Mouse (Mus musculus) CH12.LX (cell line): ENCODE data around the gene Rcan3. TPM values are rescaled to one million over a fixed set of nuclear protein-coding genes. Genes with fewer than 3 reads are reported as not detected.

ENCODE experiments used
- DNase-seq: peaks from one replicate; pipeline ENCODE4 v3.0.0-alpha.2; 2013; ENCODE audit errors: extremely low read depth
- H3K27ac ChIP-seq: 2 replicates; pipeline ENCODE4 v1.5.1; 2012; ENCODE audit warnings: low read depth, mild to moderate bottlenecking, control low read depth, moderate library complexity; ENCODE audit not compliant: insufficient read depth
- H3K27me3 ChIP-seq: replicated peaks from 2 replicates; pipeline ENCODE3; 2012; ENCODE audit warnings: inconsistent platforms
- H3K36me3 ChIP-seq, 2 experiments: replicated peaks in 1 of 2; 2 replicates each; pipeline versions ENCODE3 to v1.6.1; 2012; ENCODE audit warnings: inconsistent platforms in 1 of 2, low read length in 1 of 2, mild to moderate bottlenecking in 1 of 2, mixed read lengths in 1 of 2, moderate library complexity in 1 of 2; ENCODE audit not compliant: control insufficient read depth in 1 of 2, insufficient read depth in 1 of 2
- H3K4me1 ChIP-seq, 2 experiments: 2 replicates each; pipeline ENCODE4 v1.6.1; 2012; ENCODE audit warnings: inconsistent platforms in 1 of 2, moderate library complexity in 1 of 2; ENCODE audit not compliant: insufficient read depth in 2 of 2, control insufficient read depth in 1 of 2
- H3K4me2 ChIP-seq: 2 replicates; pipeline ENCODE4 v1.6.1; 2012; ENCODE audit warnings: low read depth, mild to moderate bottlenecking, control low read depth; ENCODE audit not compliant: poor library complexity, insufficient read depth, severe bottlenecking
- H3K4me3 ChIP-seq, 3 experiments: fragments of 150-350 bp in 1 of 3; sonication (generic) in 1 of 3; replicated peaks in 1 of 3; 2 replicates each; pipeline versions ENCODE3 to v1.5.1; 2011 to 2012; ENCODE audit warnings: low read depth in 2 of 3, low read length in 2 of 3, mild to moderate bottlenecking in 2 of 3, moderate library complexity in 2 of 3, control low read depth in 1 of 3, improper control_type of control experiment in 1 of 3, inconsistent platforms in 1 of 3, mixed read lengths in 1 of 3; ENCODE audit not compliant: poor library complexity in 1 of 3
- H3K79me2 ChIP-seq: replicated peaks from 2 replicates; pipeline ENCODE4 v1.6.1; 2012; ENCODE audit warnings: mild to moderate bottlenecking, moderate library complexity; ENCODE audit not compliant: control insufficient read depth, poor library complexity, insufficient read depth, severe bottlenecking; ENCODE audit errors: extremely low read depth
- H3K9ac ChIP-seq: 2 replicates; pipeline ENCODE4 v1.6.1; 2012; ENCODE audit warnings: low read depth, mild to moderate bottlenecking, control low read depth, moderate library complexity; ENCODE audit not compliant: insufficient read depth
- H3K9me3 ChIP-seq: replicated peaks from 2 replicates; pipeline ENCODE3; 2012; ENCODE audit warnings: low read length, inconsistent platforms, mixed read lengths
- CHD1 ChIP-seq: IDR thresholded peaks from 2 replicates; pipeline ENCODE4 v1.6.1; 2012; ENCODE audit warnings: low read depth, low read length, improper control_type of control experiment, inconsistent platforms
- CHD2 ChIP-seq: IDR thresholded peaks from 2 replicates; pipeline ENCODE4 v1.6.1; 2011; ENCODE audit warnings: low read length, improper control_type of control experiment
- EP300 ChIP-seq: IDR thresholded peaks from 2 replicates; pipeline ENCODE4 v1.6.1; 2011; ENCODE audit warnings: low read length, improper control_type of control experiment
- ETS1 ChIP-seq: conservative IDR thresholded peaks from 2 replicates; pipeline ENCODE4 v1.6.1; 2012; ENCODE audit warnings: low read depth, mild to moderate bottlenecking, inconsistent platforms, low read length, improper control_type of control experiment, moderate library complexity
- JUN ChIP-seq: IDR thresholded peaks from 2 replicates; pipeline ENCODE4 v1.6.1; 2011; ENCODE audit warnings: low read depth, mild to moderate bottlenecking, low read length, improper control_type of control experiment, moderate library complexity; ENCODE audit not compliant: insufficient read depth
- JUND ChIP-seq: conservative IDR thresholded peaks from 2 replicates; pipeline ENCODE4 v1.6.1; 2011; ENCODE audit warnings: low read depth, low read length, improper control_type of control experiment
- KAT2A ChIP-seq: IDR thresholded peaks from 2 replicates; pipeline ENCODE4 v1.6.1; 2012; ENCODE audit warnings: low read length, improper control_type of control experiment, inconsistent platforms; ENCODE audit not compliant: insufficient replicate concordance
- MAFK ChIP-seq: IDR thresholded peaks from 2 replicates; pipeline ENCODE4 v1.6.1; 2011; ENCODE audit warnings: low read length, improper control_type of control experiment; ENCODE audit not compliant: insufficient replicate concordance
- NELFE ChIP-seq: IDR thresholded peaks from 2 replicates; pipeline ENCODE4 v1.6.1; 2011; ENCODE audit warnings: low read depth, low read length, improper control_type of control experiment
- POLR2A ChIP-seq: IDR thresholded peaks from 2 replicates; pipeline ENCODE4 v1.6.1; 2011; ENCODE audit warnings: low read depth, mild to moderate bottlenecking, improper control_type of control experiment, low read length
- POLR2AphosphoS2 ChIP-seq: IDR thresholded peaks from 2 replicates; pipeline ENCODE4 v1.6.1; 2011; ENCODE audit warnings: low read depth, low read length, improper control_type of control experiment
- TBP ChIP-seq: conservative IDR thresholded peaks from 2 replicates; pipeline ENCODE4 v1.6.1; 2011; ENCODE audit warnings: low read depth, low read length, improper control_type of control experiment
- USF1 ChIP-seq: IDR thresholded peaks from 2 replicates; pipeline ENCODE4 v1.6.1; 2014; ENCODE audit warnings: low read depth, mild to moderate bottlenecking, inconsistent platforms, low read length, improper control_type of control experiment
- USF2 ChIP-seq: conservative IDR thresholded peaks from 2 replicates; pipeline ENCODE4 v1.6.1; 2011; ENCODE audit warnings: low read depth, low read length, improper control_type of control experiment
- ZC3H11A ChIP-seq: IDR thresholded peaks from 2 replicates; pipeline ENCODE4 v1.6.1; 2012; ENCODE audit warnings: low read depth, mild to moderate bottlenecking, inconsistent platforms, low read length, improper control_type of control experiment
- ZKSCAN1 ChIP-seq: IDR thresholded peaks from 2 replicates; pipeline ENCODE4 v1.6.1; 2012; ENCODE audit warnings: low read depth, inconsistent platforms, low read length, improper control_type of control experiment, borderline replicate concordance
- ZMIZ1 ChIP-seq: IDR thresholded peaks from 2 replicates; pipeline ENCODE4 v1.6.1; 2012; ENCODE audit warnings: low read depth, mild to moderate bottlenecking, inconsistent platforms, low read length, improper control_type of control experiment
- ZNF384 ChIP-seq: IDR thresholded peaks from 2 replicates; pipeline ENCODE4 v1.6.1; 2012; ENCODE audit warnings: low read depth, low read length, improper control_type of control experiment, inconsistent platforms
- dilution Hi-C: fragments of 300-500 bp; cut with MboI; formaldehyde crosslinking; loops from 2 replicates; pipeline ENCODE4 v1.14.3; 2020; ENCODE audit warnings: low sequenced_read_pairs; ENCODE audit not compliant: extremely low pct_unique_long_range_greater_than_20kb, extremely low pct_ligation_motif_present
- in situ Hi-C: fragments of 300-500 bp; cut with MboI; formaldehyde crosslinking; loops from 3 replicates; pipeline ENCODE4 v1.14.3; 2019; ENCODE audit warnings: low sequenced_read_pairs, low pct_ligation_motif_present, low pct_unique_long_range_greater_than_20kb, mixed read lengths
- polyA plus RNA-seq: library from polyadenylated mRNA; unstranded; fragments of >175 nt; gene quantifications from 2 replicates; pipeline ENCODE4 v1.2.1, GENCODE M21; 2012; ENCODE audit warnings: low read depth; ENCODE audit not compliant: insufficient read length
- total RNA-seq, 2 experiments: library from RNA; depleted of rRNA; stranded (reverse); fragments of 300-350 nt in 1 of 2; fragments of >200 nt in 1 of 2; gene quantifications; 2 replicates each; pipeline ENCODE4 v1.2.3; 2012 to 2014

The Rcan3 gene
- total and polyA plus RNA-seq, 3 experiments, result 2.5 to 4.2 (median 3.0) TPM

DNA sequence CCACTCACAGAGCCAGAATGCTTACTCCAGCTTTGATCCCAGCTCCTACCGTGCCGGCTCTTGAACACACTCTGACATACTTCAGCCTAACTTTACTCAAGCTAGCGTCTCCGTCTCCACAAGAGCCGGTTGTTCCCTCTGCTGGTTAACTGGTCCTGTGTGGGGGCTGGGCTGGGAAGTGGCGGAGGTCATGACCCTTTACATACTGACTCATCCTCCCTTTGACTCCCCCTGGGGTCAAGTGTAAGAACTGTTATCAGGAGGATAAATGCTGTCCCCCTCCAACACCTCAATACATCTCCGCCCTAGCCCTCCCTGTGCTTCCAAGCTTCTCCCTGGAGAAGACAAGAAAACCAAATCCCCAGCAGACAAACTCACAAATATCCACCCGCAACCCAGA, 52.3 kb downstream of the Rcan3 start:
- dilution Hi-C loops, result no loop called here

DNA sequence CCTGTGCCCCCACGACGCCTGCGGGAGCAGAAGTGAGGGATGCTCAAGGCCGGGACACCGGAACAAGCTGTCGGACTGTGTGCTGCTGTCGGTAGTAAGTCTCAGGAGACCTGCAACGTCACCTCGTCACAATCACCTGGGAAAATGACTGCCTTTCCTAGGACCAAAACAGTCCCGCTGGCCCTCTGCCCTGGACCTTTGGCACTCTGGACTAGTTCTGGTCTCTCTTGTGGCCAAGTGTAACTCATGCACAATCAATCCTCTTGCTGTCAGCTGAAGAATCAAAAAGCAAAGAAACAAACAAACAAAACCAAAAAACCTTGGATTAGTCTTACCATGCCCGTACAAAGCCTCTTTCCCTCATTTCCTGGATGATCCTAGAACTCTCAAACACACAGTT, 56.4 kb downstream of the Rcan3 start:
- H3K9me3 ChIP-seq, result peaks cover 8% of the 10 kb centered on the region
- H3K79me2 ChIP-seq, result no peaks in the 10 kb centered on the region
- no peak overlapping the region for H3K4me3 ChIP-seq
- in situ Hi-C loops, result no loop called here
- DNase-seq, result no peak
- dilution Hi-C loops, result no loop called here
- H3K9ac ChIP-seq, result no peak overlapping the region
- no peak overlapping the region for H3K4me2 ChIP-seq
- H3K27ac ChIP-seq, result no peak overlapping the region
- no peaks in the 10 kb centered on the region for H3K36me3 ChIP-seq
- TF ChIP-seq ZKSCAN1 (no peak), POLR2AphosphoS2 (no peak), POLR2A (no peak), JUND (no peak), USF1 (no peak), TBP (no peak), ETS1 (no peak), ZMIZ1 (no peak), EP300 (no peak)
- TF ChIP-seq, all 38 proteins: peak for 0
- Histone ChIP-seq H3K27me3 (peaks cover 22% of the 10 kb centered on the region), H3K4me1 (peaks cover 0 to 3% of the 10 kb centered on the region in 2 experiments; a peak in 2 of 4 replicates)

More for the DNA sequence above, 52.3 kb downstream of the Rcan3 start:
- Histone ChIP-seq H3K79me2 (no peaks in the 10 kb centered on the region), H3K9me3 (peaks cover 1% of the 10 kb centered on the region), H3K4me3 (no peak overlapping the region), H3K27ac (no peak overlapping the region), H3K4me1 (no peaks in the 10 kb centered on the region), H3K9ac (no peak overlapping the region), H3K36me3 (no peaks in the 10 kb centered on the region), H3K4me2 (no peak overlapping the region), H3K27me3 (peaks cover 32% of the 10 kb centered on the region)
- DNase-seq, result no peak
- in situ Hi-C loops, result loop anchor here (5.0 to 10.0 kb wide), 2 partner anchors 113 to 281 kb away; partner anchors contain the start of genes Nipal3 and Stpg1
- no peak for TF ChIP-seq KAT2A
- no peak for TF ChIP-seq CHD1
- TF ChIP-seq ZMIZ1, result no peak
- no peak for TF ChIP-seq ZC3H11A
- TF ChIP-seq USF2, result no peak
- no peak for TF ChIP-seq NELFE
- TF ChIP-seq ZNF384, result no peak
- no peak for TF ChIP-seq JUN
- no peak for TF ChIP-seq MAFK
- no peak for TF ChIP-seq CHD2
- TF ChIP-seq POLR2AphosphoS2, result no peak
